Mouse (Mus musculus): ENCODE measurements around the gene Grn. TPM values are rescaled to one million over a fixed set of nuclear protein-coding genes. Genes with fewer than 3 reads are reported as not detected.

Gene Grn
- polyA plus RNA-seq, 1 experiment from 2014 or later = 192 TPM

GRCm38 (mm10) chr11:102478671-102479070 is 48.6 kb downstream of the Grn start:
- H3K36me3 ChIP-seq = peaks cover 59% of the 10 kb centered on the region
- no peak for ATAC-seq (ENCODE audit: insufficient number of reproducible peaks, low FRiP score, low TSS enrichment, low read depth)
- H3K27me3 ChIP-seq = no peaks in the 10 kb centered on the region
- no peak overlapping the region for H3K27ac ChIP-seq
- H3K4me2 ChIP-seq = no peak overlapping the region
- H3K4me1 ChIP-seq = no peaks in the 10 kb centered on the region
- no peak overlapping the region for H3K4me3 ChIP-seq
- no peak overlapping the region for H3K9ac ChIP-seq
- 90% methylated on average over 3 of the region's 3 CpGs for WGBS
- no peaks in the 10 kb centered on the region for H3K9me3 ChIP-seq

DNA sequence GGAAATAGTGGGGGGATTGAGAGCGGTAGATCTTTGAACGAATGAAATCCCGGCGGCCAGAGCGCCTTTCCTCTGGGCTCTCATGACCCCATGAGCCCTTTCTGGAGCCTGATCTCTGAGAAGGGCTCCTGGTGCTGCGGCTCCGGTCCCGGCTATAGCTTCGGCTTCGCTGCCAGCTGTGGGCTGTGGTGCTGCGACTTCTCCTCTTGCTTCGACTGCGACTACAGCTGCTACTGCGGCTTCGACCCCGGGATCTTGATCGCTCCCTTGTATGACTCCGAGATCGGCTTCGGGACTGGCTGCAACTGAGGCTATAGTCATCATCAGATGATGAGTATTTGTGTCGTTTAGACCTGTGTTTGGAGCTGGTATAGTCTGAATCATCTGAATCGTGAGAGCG is 49.5 kb downstream of the Grn start:
- H3K4me2 ChIP-seq = no peak overlapping the region
- peaks cover 63% of the 10 kb centered on the region for H3K36me3 ChIP-seq
- H3K27ac ChIP-seq = no peak overlapping the region
- no peak for ATAC-seq (ENCODE audit: insufficient number of reproducible peaks, low FRiP score, low TSS enrichment, low read depth)
- 97% methylated on average over 23 of the region's 23 CpGs for WGBS
- no peak overlapping the region for H3K4me3 ChIP-seq
- no peaks in the 10 kb centered on the region for H3K27me3 ChIP-seq
- no peak overlapping the region for H3K9ac ChIP-seq
- no peaks in the 10 kb centered on the region for H3K9me3 ChIP-seq
- H3K4me1 ChIP-seq = no peaks in the 10 kb centered on the region

GRCm38 (mm10) chr11:102480111-102480510 is 50.0 kb downstream of the Grn start:
- ATAC-seq (ENCODE audit: insufficient number of reproducible peaks, low FRiP score, low TSS enrichment, low read depth) = no peak
- Histone ChIP-seq H3K4me1 (no peaks in the 10 kb centered on the region), H3K36me3 (peaks cover 68% of the 10 kb centered on the region), H3K9me3 (no peaks in the 10 kb centered on the region), H3K4me2 (no peak overlapping the region), H3K4me3 (no peak overlapping the region), H3K27ac (no peak overlapping the region), H3K27me3 (no peaks in the 10 kb centered on the region), H3K9ac (no peak overlapping the region)
- 96% methylated on average over 15 of the region's 15 CpGs for WGBS

- Histone ChIP-seq H3K27me3 (no peaks in the 10 kb centered on the region), H3K9me3 (no peaks in the 10 kb centered on the region), H3K4me3 (no peak overlapping the region), H3K4me1 (no peaks in the 10 kb centered on the region), H3K4me2 (no peak overlapping the region), H3K36me3 (peaks cover 71% of the 10 kb centered on the region), H3K27ac (no peak overlapping the region), H3K9ac (no peak overlapping the region)
- WGBS = 92% methylated on average over 4 of the region's 4 CpGs
- no peak for ATAC-seq (ENCODE audit: insufficient number of reproducible peaks, low FRiP score, low TSS enrichment, low read depth)
Measured at GRCm38 (mm10) chr11:102480897-102481296, 50.8 kb downstream of the Grn start.

DNA sequence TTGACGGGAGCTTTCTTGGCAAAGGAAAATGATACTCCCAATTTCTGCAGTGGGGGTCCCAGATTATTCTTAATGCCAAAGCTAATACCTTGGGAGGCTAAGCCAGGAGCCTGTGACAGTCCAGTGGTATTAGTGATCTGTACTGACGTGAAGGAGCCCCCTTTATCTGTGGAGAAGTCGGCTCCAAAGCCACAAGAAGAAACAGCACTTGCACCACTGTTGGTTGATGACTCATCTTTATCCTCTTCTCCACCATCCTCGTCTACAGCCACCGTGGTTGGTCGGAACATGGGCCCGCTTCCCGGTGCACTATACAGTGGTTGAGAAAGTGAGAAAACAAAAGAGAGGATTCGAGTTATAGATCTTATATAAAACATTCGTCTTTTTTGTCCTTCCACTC is 51.7 kb downstream of the Grn start:
- H3K36me3 ChIP-seq = peaks cover 77% of the 10 kb centered on the region
- no peaks in the 10 kb centered on the region for H3K9me3 ChIP-seq
- no peaks in the 10 kb centered on the region for H3K4me1 ChIP-seq
- H3K4me3 ChIP-seq = no peak overlapping the region
- H3K4me2 ChIP-seq = no peak overlapping the region
- no peak overlapping the region for H3K9ac ChIP-seq
- no peak for ATAC-seq (ENCODE audit: insufficient number of reproducible peaks, low FRiP score, low TSS enrichment, low read depth)
- no peak overlapping the region for H3K27ac ChIP-seq
- H3K27me3 ChIP-seq = no peaks in the 10 kb centered on the region
- WGBS = 91% methylated on average over 10 of the region's 10 CpGs

Small RNA genes lying within 50 kb of the gene (microRNA-seq; reads per million reads assigned to microRNA genes)
- gene Mir6930 = not detected

Other genes with a start within 250 kb of the Grn start
- gene Lsm12, start 245.0 kb upstream of the Grn start, polyA plus RNA-seq (2015; fragmentation: Nextera tagmentation; extraction: Ambion mirVana) = 119 and 130 TPM in 2 replicates
- 25.1 and 27.6 TPM in 2 replicates for gene G6pc3, start 240.7 kb upstream of the Grn start, polyA plus RNA-seq (2015; fragmentation: Nextera tagmentation; extraction: Ambion mirVana)
- 94.1 and 96.7 TPM in 2 replicates for gene Hdac5, start 200.1 kb upstream of the Grn start, polyA plus RNA-seq (2015; fragmentation: Nextera tagmentation; extraction: Ambion mirVana)
- 13.0 and 13.8 TPM in 2 replicates for gene BC030867, start 181.4 kb upstream of the Grn start, polyA plus RNA-seq (2015; fragmentation: Nextera tagmentation; extraction: Ambion mirVana)
- 0.20 and 0.24 TPM in 2 replicates for gene Asb16, start 161.6 kb upstream of the Grn start, polyA plus RNA-seq (2015; fragmentation: Nextera tagmentation; extraction: Ambion mirVana)
- gene Tmub2, start 145.4 kb upstream of the Grn start, polyA plus RNA-seq (2015; fragmentation: Nextera tagmentation; extraction: Ambion mirVana) = 53.4 and 53.9 TPM in 2 replicates
- gene Atxn7l3, start 133.7 kb upstream of the Grn start, polyA plus RNA-seq (2015; fragmentation: Nextera tagmentation; extraction: Ambion mirVana) = 15.0 and 18.0 TPM in 2 replicates
- gene Ubtf, start 110.6 kb upstream of the Grn start, polyA plus RNA-seq (2015; fragmentation: Nextera tagmentation; extraction: Ambion mirVana) = 76.0 and 85.7 TPM in 2 replicates
- gene Slc4a1, start 64.1 kb upstream of the Grn start, polyA plus RNA-seq (2015; fragmentation: Nextera tagmentation; extraction: Ambion mirVana) = 5.9 and 10.4 TPM in 2 replicates
- gene Rundc3a, start 36.9 kb upstream of the Grn start, polyA plus RNA-seq (2015; fragmentation: Nextera tagmentation; extraction: Ambion mirVana) = 1.2 and 1.6 TPM in 2 replicates
- gene Slc25a39, start 22.4 kb upstream of the Grn start, polyA plus RNA-seq (2015; fragmentation: Nextera tagmentation; extraction: Ambion mirVana) = 184 and 195 TPM in 2 replicates
- gene Fam171a2, start 17.4 kb downstream of the Grn start, polyA plus RNA-seq (2015; fragmentation: Nextera tagmentation; extraction: Ambion mirVana) = 4.9 and 5.7 TPM in 2 replicates
- 6.6 and 6.9 TPM in 2 replicates for gene Itga2b, start 39.8 kb downstream of the Grn start, polyA plus RNA-seq (2015; fragmentation: Nextera tagmentation; extraction: Ambion mirVana)
- 46.2 and 56.5 TPM in 2 replicates for gene Gpatch8, start 126.1 kb downstream of the Grn start, polyA plus RNA-seq (2015; fragmentation: Nextera tagmentation; extraction: Ambion mirVana)
- 10.7 and 11.3 TPM in 2 replicates for gene Gm11627, start 149.1 kb downstream of the Grn start, polyA plus RNA-seq (2015; fragmentation: Nextera tagmentation; extraction: Ambion mirVana)
- gene Fzd2, start 174.1 kb downstream of the Grn start, polyA plus RNA-seq (2015; fragmentation: Nextera tagmentation; extraction: Ambion mirVana) = 41.0 and 48.5 TPM in 2 replicates
- gene Meioc, start 233.4 kb downstream of the Grn start, polyA plus RNA-seq (2015; fragmentation: Nextera tagmentation; extraction: Ambion mirVana) = 0.81 and 0.90 TPM in 2 replicates